Mouse (Mus musculus) G1E (cell line): ENCODE measurements around the gene Fat3.

ENCODE experiments used
- CTCF ChIP-seq: IDR thresholded peaks from 2 replicates; pipeline ENCODE4 v1.5.1; 2012; ENCODE audit warnings: low read depth, low read length, inconsistent platforms, mixed read lengths
- POLR2AphosphoS5 ChIP-seq: IDR thresholded peaks from 2 replicates; pipeline ENCODE4 v1.6.1; 2012; ENCODE audit warnings: low read depth, low read length, inconsistent platforms; ENCODE audit not compliant: insufficient replicate concordance

DNA sequence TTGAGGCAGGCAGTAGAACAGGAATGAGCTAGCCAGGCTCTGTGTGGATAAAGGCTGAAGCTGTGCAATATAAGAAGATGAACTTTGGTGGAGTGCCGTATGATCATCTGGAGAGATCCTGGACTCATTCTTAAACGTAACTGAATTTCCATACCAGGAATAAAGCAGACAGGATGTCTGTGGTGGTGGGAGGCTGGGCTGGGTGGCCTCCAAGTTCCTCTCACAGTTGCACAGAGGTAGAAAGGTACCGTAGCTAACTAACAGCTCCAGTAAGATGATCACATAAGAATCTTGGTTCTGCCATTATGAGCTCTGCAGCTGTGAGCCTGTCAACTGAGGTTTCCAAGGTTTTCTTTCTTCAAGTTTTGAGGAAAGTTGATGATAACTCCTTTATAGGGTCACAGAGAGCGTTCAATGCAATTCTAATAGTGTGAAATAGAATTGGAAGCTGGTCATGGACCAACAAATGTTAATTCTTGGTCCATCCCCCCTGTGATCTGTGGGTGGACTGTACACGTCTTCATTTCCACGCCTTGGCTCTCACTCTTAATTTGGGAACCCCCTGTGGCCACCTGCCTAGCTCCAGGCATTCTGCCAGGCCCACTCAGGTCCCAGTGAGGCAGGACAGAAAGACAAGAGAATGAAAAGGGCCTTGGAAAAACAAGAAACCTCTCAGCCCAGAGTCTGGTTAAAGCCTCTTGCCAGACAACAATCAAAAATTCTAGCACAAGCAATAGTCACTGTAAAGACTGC, 547.3 kb downstream of the Fat3 start:
- TF ChIP-seq CTCF, result no peak
- TF ChIP-seq POLR2AphosphoS5, result no peak
